Mouse (Mus musculus) heart, adult 8-10 months (tissue): Measurements from ENCODE around the gene Rapgef4. TPM values are rescaled to one million over a fixed set of nuclear protein-coding genes. Genes with fewer than 3 reads are reported as not detected.
"Not testable (repeated sequence)": the region's sequence is repeated elsewhere in the genome, so short reads cannot be mapped to it uniquely, and the experiment has no call there.

Experiments
- DNase-seq: peaks from one replicate; pipeline ENCODE4 v3.0.0; 2022; ENCODE audit warnings: low spot score
- total RNA-seq, 4 experiments: library from RNA; stranded (reverse); gene quantifications; 2 replicates each; pipeline ENCODE4 v1.2.4; 2022

Gene Rapgef4
- total RNA-seq, 4 experiments from 2014 or later: 35.0 to 50.5 (median 43.6) TPM

- peak; percentile 85 for DNase-seq
Observed at GRCm38 (mm10) chr2:72117138-72118011, 136.3 kb downstream of the Rapgef4 start.

- DNase-seq: no peak
Observed at GRCm38 (mm10) chr2:72120211-72120610, 139.2 kb downstream of the Rapgef4 start.

GRCm38 (mm10) chr2:72122410-72123223 lies 141.6 kb downstream of the Rapgef4 start:
- DNase-seq: no peak

- DNase-seq: no peak
Observed at GRCm38 (mm10) chr2:72123851-72124250, 142.8 kb downstream of the Rapgef4 start.

GRCm38 (mm10) chr2:72125786-72126185 lies 144.7 kb downstream of the Rapgef4 start:
- no peak for DNase-seq

GRCm38 (mm10) chr2:72126411-72126810 lies 145.4 kb downstream of the Rapgef4 start:
- no peak for DNase-seq

GRCm38 (mm10) chr2:72129612-72130311 lies 148.7 kb downstream of the Rapgef4 start:
- no peak for DNase-seq

GRCm38 (mm10) chr2:72132222-72132621 lies 151.2 kb downstream of the Rapgef4 start:
- no peak for DNase-seq

- DNase-seq: no peak
Observed at GRCm38 (mm10) chr2:72136045-72136444, 155.0 kb downstream of the Rapgef4 start.

GRCm38 (mm10) chr2:72136486-72137264 lies 155.6 kb downstream of the Rapgef4 start:
- no peak for DNase-seq

- no peak for DNase-seq
Observed at GRCm38 (mm10) chr2:72139863-72140845, 159.1 kb downstream of the Rapgef4 start.

GRCm38 (mm10) chr2:72141091-72141490 lies 160.1 kb downstream of the Rapgef4 start:
- DNase-seq: no peak

GRCm38 (mm10) chr2:72141732-72142131 lies 160.7 kb downstream of the Rapgef4 start:
- DNase-seq: not testable (repeated sequence)

GRCm38 (mm10) chr2:72143413-72143812 lies 162.4 kb downstream of the Rapgef4 start:
- DNase-seq: no peak

- no peak for DNase-seq
Observed at GRCm38 (mm10) chr2:72144576-72145200, 163.6 kb downstream of the Rapgef4 start.

- no peak for DNase-seq
Observed at GRCm38 (mm10) chr2:72145281-72145875, 164.3 kb downstream of the Rapgef4 start.

- DNase-seq: no peak
Observed at GRCm38 (mm10) chr2:72146061-72146460, 165.0 kb downstream of the Rapgef4 start.

GRCm38 (mm10) chr2:72147246-72147645 lies 166.2 kb downstream of the Rapgef4 start:
- no peak for DNase-seq

GRCm38 (mm10) chr2:72147695-72148094 lies 166.7 kb downstream of the Rapgef4 start:
- DNase-seq: no peak
